Mouse (Mus musculus) brain, embryonic 14.5 days (tissue): ENCODE measurements at regions not wholly inside any gene's neighbourhood (a gene's known extent, or its start where the extent isn't known, plus 50 kb on each side); places are given as distances from the start of the nearest gene placed in this dataset.

Source experiments
- CTCF ChIP-seq: fragments of 200-500 bp; IDR thresholded peaks from 2 replicates; pipeline ENCODE4 v1.5.1; 2012; ENCODE audit warnings: inconsistent platforms, mild to moderate bottlenecking, moderate library complexity, borderline replicate concordance; ENCODE audit not compliant: insufficient read depth, insufficient read length; ENCODE audit errors: extremely low read depth
- POLR2A ChIP-seq: fragments of 200-500 bp; IDR thresholded peaks from 2 replicates; pipeline ENCODE4 v1.6.1; 2012; ENCODE audit warnings: mild to moderate bottlenecking, inconsistent platforms, borderline replicate concordance; ENCODE audit not compliant: poor library complexity, insufficient read depth, insufficient read length, severe bottlenecking; ENCODE audit errors: extremely low read depth

DNA sequence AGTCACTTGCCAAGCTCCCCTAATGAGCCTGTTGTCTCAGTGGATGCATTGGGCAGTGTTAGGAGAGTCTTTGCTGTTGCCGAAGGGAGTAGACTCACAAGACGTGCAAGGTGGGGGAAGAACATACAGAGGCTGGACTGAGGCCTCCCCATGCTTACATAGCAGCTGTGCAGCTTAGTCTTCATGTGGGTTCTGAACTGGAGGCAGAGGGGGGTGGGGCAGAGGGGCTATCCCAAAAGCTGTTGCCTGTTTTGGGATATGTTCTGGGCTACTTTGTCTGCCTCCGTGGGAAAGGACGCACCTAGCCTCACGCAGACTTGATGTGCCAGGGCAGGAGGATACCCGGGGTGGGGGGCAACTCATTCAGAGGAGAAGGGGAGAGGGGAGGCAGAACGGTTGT, 84.7 kb downstream of the Dad1 start:
- TF ChIP-seq CTCF (no peak), POLR2A (no peak)
